Mouse (Mus musculus): ENCODE data around the gene Sorbs1. TPM values are rescaled to one million over a fixed set of nuclear protein-coding genes. Genes with fewer than 3 reads are reported as not detected.

Sorbs1 gene
- polyA plus RNA-seq, 1 experiment from 2014 or later: 37.7 TPM

DNA sequence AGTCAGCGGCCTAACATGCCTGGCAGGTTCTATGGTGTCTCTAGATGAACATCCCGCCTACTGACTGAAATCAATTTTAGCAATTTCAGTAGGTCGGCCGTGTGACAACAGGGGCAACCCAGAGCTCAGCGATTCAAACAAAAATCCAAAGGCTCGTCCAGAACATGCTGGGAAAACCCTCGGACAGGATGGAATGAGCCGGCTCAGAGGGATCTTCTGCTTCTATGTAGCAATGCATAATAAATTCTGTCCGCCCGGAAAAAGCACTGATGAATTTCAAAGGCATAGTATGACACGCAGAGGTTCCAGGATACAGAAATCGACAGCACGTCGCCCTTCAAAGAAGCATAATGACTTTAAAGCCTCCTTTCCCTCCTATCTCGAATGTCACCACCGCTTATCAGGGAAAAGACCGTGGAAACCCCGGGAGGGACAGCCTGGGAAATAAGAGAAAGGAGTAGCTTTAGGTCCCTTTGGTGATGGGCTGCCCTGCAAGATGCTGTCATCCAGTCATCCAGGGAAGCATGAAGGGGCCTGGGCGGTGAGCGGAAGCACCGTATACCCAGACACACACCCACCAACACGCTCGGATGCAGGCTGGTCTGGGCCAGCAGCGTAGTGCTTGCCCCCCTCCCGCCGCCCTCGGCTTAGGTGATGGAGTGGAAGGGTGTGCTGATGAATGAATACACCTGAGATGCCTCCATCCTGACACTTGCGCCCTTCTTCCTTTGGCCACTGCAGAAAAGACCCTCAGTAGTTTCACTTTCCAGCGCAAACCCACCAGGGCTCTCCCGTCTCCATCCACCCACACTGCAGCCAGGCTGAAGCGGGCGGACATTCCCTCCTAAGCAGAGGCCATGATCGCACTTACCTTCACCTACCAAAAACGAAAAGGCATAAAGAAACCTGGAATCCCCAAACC lies 818 bp downstream of the Sorbs1 start:
- H3K4me2 ChIP-seq: peak overlapping the region; percentile 89
- H3K9ac ChIP-seq: peak overlapping the region; percentile 78
- H3K4me3 ChIP-seq: peak overlapping the region; percentile 73
- H3K27me3 ChIP-seq: no peaks in the 10 kb centered on the region
- H3K36me3 ChIP-seq: no peaks in the 10 kb centered on the region
- H3K9me3 ChIP-seq: 0 out of 2 replicates have a peak, but pooled peaks cover 3% of the 10 kb centered on the region
- 1% methylated on average over 34 of the region's 34 CpGs for WGBS
- peaks cover 21% of the 10 kb centered on the region for H3K4me1 ChIP-seq
- ATAC-seq (ENCODE audit: insufficient number of reproducible peaks, insufficient read depth, low FRiP score, low TSS enrichment, low read depth): peak; percentile 44; the same call in 1 of the 2 replicates
- H3K27ac ChIP-seq: peak overlapping the region; percentile 86

GRCm38 (mm10) chr19:40511679-40512309 lies 1.8 kb downstream of the Sorbs1 start:
- peaks cover 6% of the 10 kb centered on the region; the same call in 1 of the 2 replicates for H3K9me3 ChIP-seq
- H3K4me3 ChIP-seq: peak overlapping the region; percentile 73
- H3K36me3 ChIP-seq: no peaks in the 10 kb centered on the region
- no peak overlapping the region for H3K27ac ChIP-seq
- WGBS: 15% methylated on average over 5 of the region's 5 CpGs
- ATAC-seq (ENCODE audit: insufficient number of reproducible peaks, insufficient read depth, low FRiP score, low TSS enrichment, low read depth): no peak
- no peaks in the 10 kb centered on the region for H3K27me3 ChIP-seq
- H3K4me2 ChIP-seq: peak overlapping the region; percentile 89
- peak overlapping the region; percentile 78; the same call in 1 of the 2 replicates for H3K9ac ChIP-seq
- peaks cover 21% of the 10 kb centered on the region for H3K4me1 ChIP-seq

GRCm38 (mm10) chr19:40511100-40511439 lies 2.5 kb downstream of the Sorbs1 start:
- Histone ChIP-seq H3K9ac (no peak overlapping the region), H3K4me1 (peaks cover 21% of the 10 kb centered on the region), H3K4me3 (no peak overlapping the region), H3K4me2 (0 out of 2 replicates have a peak overlapping the region, but pooled peaks have one; percentile 89), H3K9me3 (peaks cover 6% of the 10 kb centered on the region; the same call in 1 of the 2 replicates), H3K27me3 (no peaks in the 10 kb centered on the region), H3K36me3 (no peaks in the 10 kb centered on the region), H3K27ac (no peak overlapping the region)
- 54% methylated on average over 8 of the region's 8 CpGs for WGBS
- no peak for ATAC-seq (ENCODE audit: insufficient number of reproducible peaks, insufficient read depth, low FRiP score, low TSS enrichment, low read depth)

DNA sequence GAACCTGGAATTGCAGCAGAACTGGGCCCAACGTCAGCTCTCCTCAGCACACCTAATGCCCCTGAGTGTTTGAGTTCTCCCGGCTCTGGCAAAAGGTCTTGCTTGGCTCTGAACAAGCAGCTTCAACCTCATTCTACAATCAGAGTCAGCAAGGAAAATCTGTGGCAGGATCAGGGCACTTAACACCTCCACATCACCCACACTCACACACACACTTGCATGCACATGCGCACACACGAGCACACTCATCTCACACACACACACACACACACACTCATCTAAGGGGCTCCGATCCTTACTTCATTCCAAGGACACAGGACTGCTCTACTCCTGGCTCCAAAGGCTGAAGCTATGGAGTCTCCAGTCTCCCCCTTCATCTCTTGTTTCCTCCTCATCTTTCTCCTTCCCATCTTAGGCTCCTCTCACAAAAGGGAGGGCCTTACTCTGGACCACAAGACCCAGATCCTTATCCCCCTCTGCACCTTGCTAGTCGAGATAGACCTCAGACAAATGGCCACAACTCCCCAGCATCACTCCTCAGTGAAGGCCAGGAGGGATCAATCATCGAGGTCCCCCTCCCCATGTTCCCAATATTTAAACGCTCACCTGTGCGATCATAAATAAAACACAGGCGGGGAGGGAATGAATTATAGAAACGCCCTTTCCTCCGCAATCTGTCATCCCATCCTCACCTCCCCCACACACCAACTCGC lies 3.0 kb downstream of the Sorbs1 start:
- Histone ChIP-seq H3K36me3 (no peaks in the 10 kb centered on the region), H3K9ac (no peak overlapping the region), H3K4me1 (peaks cover 21% of the 10 kb centered on the region), H3K4me3 (no peak overlapping the region), H3K9me3 (peaks cover 6% of the 10 kb centered on the region; the same call in 1 of the 2 replicates), H3K27me3 (no peaks in the 10 kb centered on the region), H3K27ac (no peak overlapping the region), H3K4me2 (no peak overlapping the region)
- WGBS: 77% methylated on average over 13 of the region's 13 CpGs
- no peak for ATAC-seq (ENCODE audit: insufficient number of reproducible peaks, insufficient read depth, low FRiP score, low TSS enrichment, low read depth)

DNA sequence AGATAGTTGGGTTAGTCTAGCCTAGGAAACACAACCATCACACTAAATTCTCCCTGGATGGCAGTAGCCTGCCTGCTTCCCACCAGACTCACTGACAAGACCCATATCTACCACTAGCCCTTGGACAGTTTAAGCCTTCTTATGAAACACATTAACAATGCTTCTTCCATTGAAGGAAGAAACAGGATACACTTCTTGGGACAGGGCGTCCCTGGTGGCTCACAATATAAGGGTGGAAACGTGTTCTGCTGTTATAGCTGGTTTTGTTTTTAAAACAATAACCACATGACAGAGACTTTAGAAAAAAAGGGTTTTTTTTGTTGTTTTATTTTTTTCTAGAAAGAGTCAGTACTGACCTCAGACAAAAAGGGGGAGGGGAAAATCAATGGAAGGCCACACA lies 4.3 kb downstream of the Sorbs1 start:
- peaks cover 6% of the 10 kb centered on the region; the same call in 1 of the 2 replicates for H3K9me3 ChIP-seq
- 56% methylated on average over 2 of the region's 2 CpGs for WGBS
- H3K4me3 ChIP-seq: no peak overlapping the region
- H3K27me3 ChIP-seq: no peaks in the 10 kb centered on the region
- no peak overlapping the region for H3K27ac ChIP-seq
- H3K36me3 ChIP-seq: no peaks in the 10 kb centered on the region
- no peak for ATAC-seq (ENCODE audit: insufficient number of reproducible peaks, insufficient read depth, low FRiP score, low TSS enrichment, low read depth)
- H3K4me1 ChIP-seq: peaks cover 21% of the 10 kb centered on the region
- H3K9ac ChIP-seq: no peak overlapping the region
- no peak overlapping the region for H3K4me2 ChIP-seq

- 32% methylated on average over 2 of the region's 2 CpGs for WGBS
- no peak overlapping the region for H3K4me3 ChIP-seq
- H3K9ac ChIP-seq: no peak overlapping the region
- H3K4me1 ChIP-seq: peaks cover 21% of the 10 kb centered on the region
- no peaks in the 10 kb centered on the region for H3K36me3 ChIP-seq
- H3K27ac ChIP-seq: no peak overlapping the region
- ATAC-seq (ENCODE audit: insufficient number of reproducible peaks, insufficient read depth, low FRiP score, low TSS enrichment, low read depth): no peak
- no peaks in the 10 kb centered on the region for H3K27me3 ChIP-seq
- no peak overlapping the region for H3K4me2 ChIP-seq
- H3K9me3 ChIP-seq: peaks cover 6% of the 10 kb centered on the region; the same call in 1 of the 2 replicates
These were observed 4.7 kb downstream of the Sorbs1 start for GRCm38 (mm10) chr19:40508851-40509250.

GRCm38 (mm10) chr19:40506965-40507364 lies 6.6 kb downstream of the Sorbs1 start:
- WGBS: 80% methylated on average over 3 of the region's 3 CpGs
- H3K4me1 ChIP-seq: peaks cover 12% of the 10 kb centered on the region
- H3K27me3 ChIP-seq: no peaks in the 10 kb centered on the region
- H3K9ac ChIP-seq: no peak overlapping the region
- no peak overlapping the region for H3K4me2 ChIP-seq
- ATAC-seq (ENCODE audit: insufficient number of reproducible peaks, insufficient read depth, low FRiP score, low TSS enrichment, low read depth): no peak
- H3K9me3 ChIP-seq: peaks cover 6% of the 10 kb centered on the region; the same call in 1 of the 2 replicates
- no peaks in the 10 kb centered on the region for H3K36me3 ChIP-seq
- no peak overlapping the region for H3K4me3 ChIP-seq
- H3K27ac ChIP-seq: no peak overlapping the region

DNA sequence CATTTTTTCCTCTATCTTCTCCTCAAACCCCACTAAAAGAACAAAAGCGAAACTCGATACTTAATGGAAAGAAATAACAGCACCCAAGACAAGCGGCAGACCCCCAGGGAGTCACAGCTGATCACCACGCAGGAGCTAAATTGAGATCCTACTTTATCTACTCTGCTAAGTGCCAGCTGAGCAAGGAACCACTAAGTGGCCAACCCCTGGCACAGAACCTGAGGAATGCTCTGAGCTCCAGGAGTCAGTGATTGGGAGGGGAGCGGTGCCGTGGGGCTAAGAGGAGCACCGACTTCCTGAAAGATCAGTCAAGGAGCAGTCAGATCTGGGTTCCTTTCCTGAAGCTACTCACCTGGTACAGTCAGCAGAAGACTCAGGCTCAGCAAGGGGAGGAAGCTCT lies 9.2 kb downstream of the Sorbs1 start:
- WGBS: 86% methylated on average over 7 of the region's 7 CpGs
- ATAC-seq (ENCODE audit: insufficient number of reproducible peaks, insufficient read depth, low FRiP score, low TSS enrichment, low read depth): no peak
- H3K4me2 ChIP-seq: no peak overlapping the region

GRCm38 (mm10) chr19:40499940-40500737 lies 13.4 kb downstream of the Sorbs1 start:
- 84% methylated on average over 11 of the region's 11 CpGs for WGBS
- no peak overlapping the region for H3K27ac ChIP-seq
- no peak for ATAC-seq (ENCODE audit: insufficient number of reproducible peaks, insufficient read depth, low FRiP score, low TSS enrichment, low read depth)
- no peak overlapping the region for H3K4me2 ChIP-seq
- no peaks in the 10 kb centered on the region for H3K27me3 ChIP-seq
- H3K9me3 ChIP-seq: no peaks in the 10 kb centered on the region
- no peaks in the 10 kb centered on the region for H3K4me1 ChIP-seq
- H3K36me3 ChIP-seq: no peaks in the 10 kb centered on the region
- H3K9ac ChIP-seq: no peak overlapping the region
- no peak overlapping the region for H3K4me3 ChIP-seq

More for the DNA sequence above, 9.2 kb downstream of the Sorbs1 start:
- H3K4me1 ChIP-seq: no peaks in the 10 kb centered on the region
- no peak overlapping the region for H3K27ac ChIP-seq
- H3K9ac ChIP-seq: no peak overlapping the region
- peaks cover 6% of the 10 kb centered on the region; the same call in 1 of the 2 replicates for H3K9me3 ChIP-seq
- no peak overlapping the region for H3K4me3 ChIP-seq
- H3K27me3 ChIP-seq: no peaks in the 10 kb centered on the region
- H3K36me3 ChIP-seq: no peaks in the 10 kb centered on the region

DNA sequence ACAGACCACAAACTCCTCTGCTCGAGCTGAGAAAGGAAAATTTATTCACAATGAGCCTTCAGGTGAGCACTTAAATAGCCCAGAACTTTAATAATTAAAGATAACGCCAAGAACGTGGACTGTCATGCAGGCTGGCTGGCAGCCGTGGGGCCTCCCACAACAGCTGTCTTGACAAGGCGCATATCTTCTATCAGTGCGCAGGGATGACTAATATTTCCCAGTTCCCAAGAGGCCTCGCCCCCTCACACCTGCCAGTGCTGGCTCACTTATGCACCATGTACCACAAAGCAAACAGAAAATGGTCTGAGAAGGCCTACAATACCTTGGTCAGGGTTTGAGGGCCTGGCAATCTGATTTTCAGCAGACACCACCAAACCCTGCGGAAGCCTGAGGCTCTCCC lies 14.4 kb downstream of the Sorbs1 start:
- no peaks in the 10 kb centered on the region for H3K36me3 ChIP-seq
- H3K9me3 ChIP-seq: no peaks in the 10 kb centered on the region
- H3K4me1 ChIP-seq: no peaks in the 10 kb centered on the region
- no peak for ATAC-seq (ENCODE audit: insufficient number of reproducible peaks, insufficient read depth, low FRiP score, low TSS enrichment, low read depth)
- no peaks in the 10 kb centered on the region for H3K27me3 ChIP-seq
- no peak overlapping the region for H3K9ac ChIP-seq
- H3K27ac ChIP-seq: no peak overlapping the region
- H3K4me3 ChIP-seq: no peak overlapping the region
- no peak overlapping the region for H3K4me2 ChIP-seq
- 65% methylated on average over 8 of the region's 8 CpGs for WGBS

Data from embryonic facial prominence, embryonic 13.5 days (tissue).